Mouse (Mus musculus): ENCODE results near the gene Zmiz1.

GRCm38 (mm10) chr14:25474017-25474416, 15.0 kb downstream of the Zmiz1 start:
- TF ChIP-seq CTCF (IDR thresholded peaks at IDR 0.05; ENCODE audit: insufficient read depth, low read length), result no peak
- TF ChIP-seq POLR2A (IDR thresholded peaks at IDR 0.05; ENCODE audit: borderline replicate concordance, extremely low read depth, low read depth, low read length), result no peak
